Mouse (Mus musculus): ENCODE measurements at regions not wholly inside any gene's neighbourhood (a gene's known extent, or its start where the extent isn't known, plus 50 kb on each side); places are given as distances from the start of the nearest gene placed in this dataset.

DNA sequence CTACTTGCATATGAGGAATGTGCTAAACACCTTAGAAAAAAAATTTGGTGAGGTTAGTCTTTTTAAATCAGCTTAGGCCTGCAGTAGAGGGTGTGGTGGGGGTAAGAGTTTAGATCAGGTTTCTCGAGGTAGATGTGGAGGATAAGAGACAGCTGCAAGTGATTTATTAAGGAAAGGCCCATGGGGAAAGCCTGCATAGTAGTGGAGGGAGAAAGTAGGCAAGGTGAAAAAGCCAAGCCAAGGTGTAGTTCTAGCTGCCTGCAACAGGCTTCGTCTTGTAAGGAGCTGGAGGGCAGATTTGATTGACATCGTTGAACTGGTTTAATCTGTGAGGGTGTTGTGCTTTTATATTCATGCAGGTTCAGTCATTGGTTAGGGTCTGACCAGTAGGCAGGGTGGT lies 182.2 kb upstream of the Slc30a5 start:
- DNase-seq, result no peak

DNA sequence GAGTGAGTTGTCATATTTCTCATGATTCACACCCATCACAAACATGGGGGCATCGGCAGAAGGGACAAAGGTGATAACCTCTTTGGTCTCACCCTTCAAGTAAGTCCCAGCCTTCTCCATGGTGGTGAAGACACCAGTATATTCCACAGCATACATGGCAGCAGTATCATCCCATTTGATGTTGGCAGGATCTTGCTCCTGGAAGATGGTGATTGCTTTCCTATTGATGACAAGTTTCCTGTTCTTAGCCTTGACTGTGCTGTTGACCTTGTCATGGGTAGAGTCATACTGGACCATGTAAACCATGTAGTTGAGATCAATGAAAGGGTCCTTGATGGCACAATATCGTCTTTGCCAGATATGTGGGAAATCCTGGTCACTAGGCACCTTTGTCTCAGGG lies 180.4 kb upstream of the Slc30a5 start:
- no peak for DNase-seq

DNA sequence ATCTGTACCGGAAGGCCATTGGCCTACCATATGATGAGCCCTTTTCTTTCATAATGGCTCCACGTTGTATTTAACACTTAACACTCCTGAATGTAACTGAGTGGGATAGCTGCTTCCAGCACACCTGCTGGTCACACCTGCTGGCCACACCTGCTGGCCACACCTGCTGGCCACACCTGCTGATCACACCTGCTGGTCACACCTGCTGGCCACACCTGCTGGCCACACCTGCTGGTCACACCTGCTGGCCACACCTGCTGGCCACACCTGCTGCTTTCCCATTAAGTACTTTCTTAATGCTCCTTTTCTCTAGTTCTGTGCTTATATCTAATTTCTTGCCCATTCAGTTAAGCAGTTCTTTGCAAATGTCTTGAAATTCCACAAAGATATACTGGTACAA lies 157.4 kb upstream of the Slc30a5 start:
- no peak for DNase-seq

DNA sequence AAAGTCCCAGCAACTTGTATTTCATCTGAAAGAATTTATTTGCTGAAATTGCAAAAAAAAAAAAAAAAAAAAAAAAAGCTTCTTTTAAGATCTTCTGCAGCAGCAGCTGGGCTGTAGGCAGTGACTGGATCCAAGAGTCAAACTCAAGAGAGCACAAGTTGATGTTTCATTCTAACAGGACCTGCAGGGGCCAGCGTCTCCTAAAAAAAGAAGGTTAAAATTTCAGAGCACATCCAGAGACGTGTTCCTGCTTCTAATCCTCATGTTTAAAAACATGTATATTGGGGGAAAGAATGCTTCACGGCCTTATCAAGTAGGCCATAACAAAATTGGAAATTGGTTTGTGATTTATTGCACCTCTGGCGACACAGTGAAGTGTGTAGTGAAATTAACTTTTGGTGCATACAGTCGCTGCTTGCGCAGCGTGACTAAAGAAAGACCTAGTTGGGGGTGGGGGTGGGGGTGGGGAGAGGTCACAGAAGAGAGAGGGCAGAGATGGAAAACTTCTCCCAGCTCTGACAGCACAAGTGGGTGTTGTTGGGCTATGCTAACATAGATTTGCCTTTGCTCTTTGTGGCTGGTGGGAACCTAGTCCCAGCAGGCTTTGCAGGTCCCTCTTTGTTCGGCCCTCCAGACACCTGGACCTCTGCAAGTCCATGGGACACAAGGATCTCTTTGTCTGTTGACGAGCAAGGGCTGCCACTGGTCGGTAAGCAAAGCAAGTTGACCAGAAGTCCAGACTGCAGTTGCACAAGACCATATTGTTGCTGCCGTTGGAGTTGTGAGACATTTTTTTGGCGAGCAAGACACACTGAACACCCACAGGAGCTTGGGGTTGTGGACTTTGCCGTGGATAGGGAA lies 155.7 kb upstream of the Slc30a5 start:
- DNase-seq, result no peak

DNA sequence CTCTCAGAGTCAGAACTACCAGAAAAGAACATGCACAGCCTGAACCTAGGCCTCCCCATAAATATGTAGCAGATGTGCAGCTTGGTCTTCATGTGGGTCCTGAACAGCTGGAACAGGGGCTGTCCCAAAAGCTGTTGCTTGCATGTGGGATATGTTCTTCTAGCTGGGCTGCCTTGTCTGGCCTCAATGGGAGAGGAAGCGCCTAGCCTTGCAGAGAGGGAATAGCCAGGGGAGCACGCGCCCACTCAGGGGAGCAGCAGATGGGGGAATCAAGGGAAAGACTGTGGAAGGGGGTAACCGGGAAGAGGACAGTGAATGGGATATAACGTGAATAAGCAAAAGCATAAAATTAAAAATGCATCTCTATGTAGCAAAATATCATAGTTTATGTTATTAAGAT lies 154.9 kb upstream of the Slc30a5 start:
- DNase-seq, result no peak

DNA sequence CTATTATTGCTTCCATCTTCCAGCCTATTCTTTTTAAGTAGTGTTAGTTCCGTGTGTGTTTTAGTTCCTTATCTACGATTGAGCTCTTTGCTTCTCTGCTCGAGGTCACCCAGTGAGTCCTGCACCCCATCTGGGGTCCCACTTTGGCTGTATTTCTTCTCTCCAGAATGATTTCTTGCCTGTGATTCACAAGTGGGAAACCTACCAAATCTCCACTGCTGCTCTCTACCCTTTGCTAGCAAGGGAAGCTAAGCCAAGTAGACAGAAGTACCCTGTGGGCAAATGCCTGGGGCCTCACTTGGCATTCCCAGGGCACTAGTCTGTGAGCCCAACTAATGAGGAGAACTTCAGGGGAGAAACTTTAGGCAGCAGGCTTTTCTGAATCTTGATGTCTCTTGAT lies 142.5 kb upstream of the Slc30a5 start:
- no peak for DNase-seq

DNA sequence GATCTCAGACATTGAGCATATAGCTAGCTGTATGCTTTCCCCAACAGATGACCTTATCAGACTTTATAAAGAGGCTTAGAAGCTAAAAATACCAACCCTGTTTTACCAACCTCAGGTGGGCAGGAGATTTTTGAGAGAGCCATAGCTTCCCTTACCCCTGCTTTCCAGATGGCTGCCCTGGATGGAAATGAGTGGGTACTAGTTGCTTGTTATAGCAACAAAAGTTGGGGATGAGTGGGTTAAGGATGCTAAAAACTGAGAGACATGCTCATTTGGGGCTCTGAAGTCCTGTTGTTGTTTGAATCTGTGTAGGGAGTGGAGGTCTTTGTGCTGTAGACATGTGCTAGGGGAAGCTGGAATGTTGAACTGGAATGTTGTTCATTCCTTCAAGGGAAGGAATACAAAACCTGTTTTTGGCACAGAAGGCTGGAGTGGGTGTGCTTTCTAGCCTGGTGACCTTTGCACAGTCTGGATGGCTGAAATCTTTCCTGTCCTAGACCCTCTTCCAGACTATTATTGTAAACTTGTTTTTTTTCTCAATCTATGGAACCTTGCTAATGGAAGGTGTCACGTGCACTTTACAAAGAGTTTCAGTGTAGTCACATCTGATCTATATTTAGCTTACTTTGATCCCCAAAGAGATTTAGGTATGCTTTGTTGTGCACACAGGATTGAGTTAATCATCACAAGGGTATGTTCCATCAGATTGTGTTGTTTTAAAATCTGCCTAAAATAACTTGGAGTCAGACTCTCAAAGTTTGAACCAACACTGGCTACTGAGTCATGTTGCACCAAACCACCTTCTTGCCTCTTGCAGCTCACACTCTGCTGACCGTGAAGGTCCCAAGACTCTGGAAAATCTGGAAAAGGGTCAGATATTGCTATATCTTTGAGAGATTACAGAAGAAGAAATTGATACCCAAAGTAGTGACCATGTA lies 138.1 kb upstream of the Slc30a5 start:
- no peak for DNase-seq

DNA sequence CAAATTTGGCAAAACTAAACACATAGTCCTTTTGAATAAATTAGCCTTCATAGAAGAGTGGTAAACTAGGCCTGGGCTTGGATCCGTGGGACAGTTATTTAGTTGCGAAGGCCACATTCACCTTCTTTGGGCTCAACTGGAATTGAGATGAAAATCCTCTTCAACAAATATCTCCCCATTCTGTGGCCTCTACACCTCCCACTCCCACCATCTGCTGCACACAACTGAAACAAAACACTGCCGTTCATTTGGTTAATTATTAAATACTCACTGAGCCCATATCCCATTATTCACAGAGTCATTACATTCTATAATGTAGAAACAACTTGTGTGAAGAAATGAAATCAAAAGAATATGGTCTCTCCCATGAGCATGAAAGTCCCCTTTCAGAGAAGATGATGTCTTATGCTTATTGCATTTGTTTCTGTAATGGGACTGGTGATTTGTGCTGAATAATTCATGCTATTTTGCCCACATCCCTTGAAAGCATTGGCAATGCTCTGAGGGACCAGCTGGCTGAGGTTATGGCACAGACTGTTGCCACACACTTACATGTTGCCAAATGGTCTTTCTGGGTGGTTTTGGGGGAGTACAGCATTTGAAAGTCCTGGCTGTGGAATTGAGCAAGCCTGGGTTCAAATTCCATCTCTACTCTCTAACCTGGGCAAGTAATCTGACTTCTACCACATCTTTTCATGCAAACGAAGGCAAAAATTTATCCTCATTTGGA lies 129.7 kb upstream of the Slc30a5 start:
- DNase-seq, result no peak

DNA sequence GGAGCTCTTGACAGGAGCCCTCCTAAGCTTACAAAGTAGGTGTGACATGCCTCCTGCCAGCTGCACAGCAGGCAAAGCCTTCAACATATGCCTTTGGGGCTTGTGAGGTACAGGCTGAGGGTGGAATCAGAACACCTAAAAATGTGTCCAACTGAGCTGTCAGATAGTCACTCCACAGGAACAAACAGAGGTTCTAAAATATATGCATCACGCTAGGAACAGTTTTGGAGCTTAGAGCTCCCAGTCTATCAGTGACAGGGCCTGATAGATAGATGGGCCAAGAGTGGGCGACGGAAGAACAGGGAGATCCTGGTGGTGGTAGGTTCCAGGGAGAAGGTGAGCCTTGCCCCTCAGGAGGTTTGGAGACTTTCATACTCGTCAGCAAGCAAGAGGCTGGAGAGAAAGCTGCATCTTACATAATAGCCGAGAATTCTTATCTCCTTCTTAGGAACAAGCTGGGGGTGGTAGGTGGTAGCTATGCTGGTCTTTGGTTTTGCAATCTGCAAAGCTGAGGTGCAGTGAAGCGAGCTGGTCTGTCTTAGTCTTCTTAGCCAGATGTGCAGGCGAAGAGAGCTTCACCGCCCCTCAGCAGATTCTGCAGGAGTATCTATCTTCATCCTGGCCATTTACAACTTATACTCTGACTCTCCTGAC lies 121.5 kb upstream of the Slc30a5 start:
- DNase-seq, result no peak

DNA sequence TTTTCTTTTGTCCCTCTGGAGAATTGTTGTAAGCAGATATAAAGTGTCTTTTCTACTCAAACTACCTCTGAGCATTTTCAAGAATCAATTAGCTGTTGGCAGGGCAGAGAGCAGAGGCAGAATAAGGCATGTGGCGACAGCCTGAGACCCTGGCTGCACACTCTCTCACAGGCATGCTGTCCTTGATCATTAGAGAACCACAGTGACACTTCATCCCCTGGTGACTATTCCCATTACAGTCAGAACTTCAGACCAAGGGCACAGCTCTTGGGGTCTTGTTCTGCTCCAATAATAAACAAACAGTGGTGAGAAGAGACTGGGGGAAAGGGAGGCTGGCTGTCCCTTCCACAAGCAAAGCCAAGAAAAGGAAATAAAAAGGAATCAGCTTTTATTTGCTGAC lies 120.9 kb upstream of the Slc30a5 start:
- DNase-seq, result no peak

DNA sequence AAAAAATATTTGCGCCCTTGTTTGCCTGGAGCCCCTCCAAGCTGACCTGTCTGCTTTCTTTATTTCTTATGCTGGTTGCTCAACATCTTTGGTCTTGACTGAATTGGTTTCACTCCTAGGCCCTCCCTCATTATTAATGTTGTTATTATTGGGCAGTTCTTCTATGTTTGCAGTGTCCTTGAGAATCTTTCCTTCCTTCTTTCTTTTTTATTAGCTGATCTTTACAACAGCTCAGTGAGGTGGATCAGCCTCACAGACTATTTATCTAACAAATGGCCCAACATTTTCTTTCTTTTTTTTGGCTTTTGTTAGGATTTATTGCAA lies 117.9 kb upstream of the Slc30a5 start:
- no peak for DNase-seq

DNA sequence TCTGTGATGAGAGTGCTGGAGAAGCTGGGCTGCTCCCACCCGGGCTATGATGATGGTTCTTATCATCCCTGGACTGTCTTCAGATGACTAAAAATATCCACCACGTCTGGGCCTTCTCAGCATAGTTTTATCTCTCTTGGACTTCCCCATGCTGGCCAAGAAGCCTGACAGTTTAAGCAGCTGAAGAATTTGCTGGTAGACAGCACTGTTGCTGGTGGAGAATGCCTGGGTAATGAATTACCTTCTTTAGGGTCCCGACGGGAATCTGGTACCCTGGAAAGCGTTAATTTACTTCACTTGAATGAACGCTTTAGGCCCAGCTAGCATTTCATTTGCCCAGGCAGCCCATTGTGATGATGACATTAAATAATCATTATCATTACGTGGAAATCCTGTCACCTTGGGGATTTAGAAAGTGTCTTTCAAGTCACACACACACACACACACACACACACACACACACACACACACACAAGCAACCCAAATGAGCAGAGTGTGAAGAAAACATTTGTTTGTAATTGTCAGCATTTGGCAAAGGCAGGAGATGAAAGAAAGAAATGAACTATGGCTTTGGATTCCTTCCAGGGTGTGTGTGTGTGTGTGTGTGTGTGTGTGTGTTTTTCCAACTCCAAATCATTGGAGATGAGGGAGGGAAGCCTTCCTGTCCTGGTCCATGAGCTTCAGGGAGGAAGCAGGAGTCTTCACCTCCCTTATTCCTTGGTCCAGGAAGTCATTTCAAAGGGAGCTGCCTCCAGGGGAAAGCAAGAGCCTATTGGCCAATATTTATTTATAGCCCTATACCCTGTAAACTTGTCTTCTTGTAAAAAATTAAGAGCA lies 117.3 kb upstream of the Slc30a5 start:
- no peak for DNase-seq

DNA sequence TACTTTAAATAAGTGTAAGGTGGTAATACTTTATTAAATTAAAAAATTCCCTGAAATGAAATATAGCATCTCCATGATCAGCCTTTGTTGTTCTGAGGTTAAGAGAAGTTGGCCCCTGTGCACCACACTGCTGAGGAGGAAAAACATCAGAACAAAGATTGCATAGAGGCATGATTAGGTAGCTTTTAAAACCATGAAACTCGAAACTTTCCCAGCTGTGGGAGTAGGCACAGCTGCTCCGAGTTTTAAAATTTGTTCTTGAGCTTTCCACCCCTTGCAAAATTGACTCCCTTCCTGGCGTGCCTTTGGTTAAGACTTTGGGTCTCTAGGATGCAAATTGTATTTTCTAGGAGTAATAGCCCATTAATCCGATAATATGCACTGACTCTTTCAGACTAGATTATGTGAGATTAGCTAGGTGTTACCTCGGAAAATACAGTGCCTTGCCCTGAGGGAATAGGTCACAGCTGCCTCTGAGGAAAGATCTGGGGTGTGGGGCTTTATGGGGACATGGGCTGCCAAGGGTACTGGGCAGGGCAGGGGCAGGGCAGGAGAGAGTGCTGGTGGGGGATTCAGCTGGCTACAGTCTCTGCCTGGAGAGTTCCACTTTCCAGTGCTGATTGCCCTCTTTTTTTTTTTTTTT lies 110.1 kb upstream of the Slc30a5 start:
- DNase-seq, result no peak

DNA sequence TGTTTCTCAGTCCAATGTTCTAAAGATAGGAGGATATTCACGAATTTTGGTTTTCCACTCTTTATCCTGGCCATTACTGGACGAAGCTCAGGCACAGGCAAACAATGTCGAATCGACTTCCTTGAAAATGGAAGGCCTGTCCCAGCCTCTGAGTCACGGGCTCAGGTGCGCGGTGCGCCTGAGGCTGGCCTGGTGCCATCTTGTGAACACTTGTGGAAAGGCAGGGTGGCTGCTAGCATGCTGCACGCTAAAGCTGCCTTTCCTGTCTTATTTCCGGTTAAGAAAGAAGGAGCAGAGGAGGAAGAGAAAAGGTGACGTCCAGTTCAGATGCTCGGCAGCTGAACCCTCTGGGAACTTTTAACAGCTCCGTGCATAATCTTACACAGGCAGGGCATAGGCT lies 107.6 kb upstream of the Slc30a5 start:
- DNase-seq, result no peak

DNA sequence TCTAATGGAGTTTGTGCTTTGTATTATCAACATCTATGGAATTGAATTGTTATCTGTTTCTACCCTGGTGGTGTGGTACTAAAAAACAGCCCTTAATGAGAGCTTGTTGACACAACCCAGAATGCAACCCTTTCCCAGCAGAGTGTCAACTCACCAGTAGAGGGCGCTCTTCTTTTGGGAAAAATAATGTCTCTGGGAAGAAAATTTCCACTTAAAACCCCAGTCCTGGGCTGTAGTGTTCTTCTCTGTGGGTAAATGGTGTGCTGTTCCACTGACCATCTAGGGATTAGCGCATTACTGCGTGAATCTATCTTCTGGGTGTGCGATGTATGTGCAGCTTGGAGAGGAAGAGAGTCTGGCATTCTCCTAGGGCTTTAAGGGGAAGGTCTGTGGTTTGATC lies 106.5 kb upstream of the Slc30a5 start:
- no peak for DNase-seq

DNA sequence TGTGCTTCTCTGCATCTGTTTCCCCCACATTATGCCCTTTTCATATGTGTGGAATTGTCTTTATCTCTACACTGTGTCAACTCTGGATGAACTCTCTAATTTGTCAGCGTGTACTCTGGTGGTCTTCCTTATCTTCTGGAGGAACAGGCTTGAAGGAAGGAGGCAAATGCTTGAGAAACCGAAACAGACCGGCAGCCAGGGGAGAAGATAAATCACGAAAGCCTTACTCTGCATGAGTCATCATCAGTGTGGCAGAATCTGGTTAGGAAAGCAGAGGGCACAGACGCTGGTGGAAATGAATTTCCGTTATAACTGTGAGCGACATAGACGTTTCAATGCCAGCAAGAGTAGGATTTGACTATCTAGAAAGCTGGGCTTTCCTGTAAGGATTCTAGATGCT lies 100.0 kb upstream of the Slc30a5 start:
- no peak for DNase-seq

DNA sequence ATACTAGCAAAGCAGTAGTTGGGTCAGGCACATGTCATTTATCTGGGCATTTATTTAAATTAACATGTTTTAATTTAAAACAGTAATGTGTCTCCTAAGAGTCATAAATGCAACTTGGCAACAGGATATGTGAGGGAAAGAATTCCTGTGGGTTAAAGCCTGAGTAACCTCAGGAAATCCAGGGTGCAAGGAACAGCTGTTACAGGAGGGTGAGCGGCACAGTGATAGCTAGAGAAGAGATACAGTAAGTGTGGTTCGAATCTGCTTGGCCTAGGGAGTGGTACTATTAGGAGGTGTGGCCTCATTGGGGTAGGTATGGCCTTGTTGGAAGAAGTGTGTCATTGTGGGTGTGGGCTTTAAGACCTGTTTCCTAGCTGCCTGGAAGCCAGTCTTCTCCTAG lies 66.3 kb upstream of the Slc30a5 start:
- no peak for DNase-seq

DNA sequence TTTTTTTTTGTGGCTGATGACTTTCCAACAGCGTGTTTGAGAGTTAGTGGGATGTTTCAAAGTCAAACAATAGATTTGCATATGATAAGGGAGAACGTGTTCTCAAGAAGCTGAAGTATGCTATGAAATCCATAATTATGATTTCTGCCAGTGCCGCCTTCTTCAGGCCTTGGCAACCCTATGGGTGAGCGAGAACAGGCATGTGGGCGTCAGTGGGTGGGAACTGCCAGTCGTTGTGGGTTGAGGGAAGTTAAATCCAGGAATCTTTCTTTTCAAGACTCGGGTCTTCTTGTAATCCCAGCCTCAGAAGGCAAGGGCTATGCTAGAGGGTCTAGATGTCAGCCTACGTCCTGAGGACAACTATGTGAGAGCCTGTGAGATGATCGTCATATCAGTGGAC lies 60.6 kb upstream of the Slc30a5 start:
- DNase-seq, result no peak

DNA sequence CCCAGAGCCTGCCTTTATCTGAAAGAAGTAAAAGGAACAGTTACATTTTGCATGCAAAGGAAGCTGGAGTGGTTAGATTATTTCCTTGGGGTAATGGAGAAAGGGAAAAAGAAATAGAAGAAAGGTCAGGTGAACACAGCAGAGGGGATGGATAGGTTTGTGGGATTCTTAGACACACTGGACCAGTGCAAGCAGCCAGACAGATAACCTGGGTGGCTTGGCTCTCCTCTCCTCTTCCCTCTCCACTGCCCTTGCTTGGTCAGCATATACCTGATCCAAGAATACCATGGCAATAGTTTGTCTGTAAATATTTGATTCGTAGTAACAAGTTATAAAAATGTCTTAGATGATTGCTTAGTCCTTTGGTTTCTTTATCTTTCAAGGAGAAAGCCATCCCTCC lies 59.9 kb upstream of the Slc30a5 start:
- no peak for DNase-seq

DNA sequence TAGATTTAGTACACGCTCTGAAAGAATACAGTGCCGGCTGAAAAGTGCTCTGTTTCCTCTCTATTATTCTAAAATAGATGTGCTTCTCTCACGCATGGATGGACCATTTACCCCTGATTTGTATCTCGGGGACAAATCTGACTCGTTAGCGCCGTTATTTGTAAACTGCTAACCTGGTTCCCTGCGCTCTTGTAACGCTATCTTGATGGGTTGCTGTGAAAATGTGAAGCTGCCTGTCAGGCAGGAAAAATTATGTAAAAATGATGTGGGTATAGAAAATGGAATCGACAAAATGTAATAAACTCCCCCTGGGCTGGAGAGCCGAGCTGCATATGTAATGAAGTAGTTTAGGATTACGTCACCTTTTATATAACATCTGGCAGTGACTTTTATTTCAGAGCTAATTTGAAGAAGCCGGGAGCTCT lies 59.4 kb upstream of the Slc30a5 start:
- no peak for DNase-seq

DNA sequence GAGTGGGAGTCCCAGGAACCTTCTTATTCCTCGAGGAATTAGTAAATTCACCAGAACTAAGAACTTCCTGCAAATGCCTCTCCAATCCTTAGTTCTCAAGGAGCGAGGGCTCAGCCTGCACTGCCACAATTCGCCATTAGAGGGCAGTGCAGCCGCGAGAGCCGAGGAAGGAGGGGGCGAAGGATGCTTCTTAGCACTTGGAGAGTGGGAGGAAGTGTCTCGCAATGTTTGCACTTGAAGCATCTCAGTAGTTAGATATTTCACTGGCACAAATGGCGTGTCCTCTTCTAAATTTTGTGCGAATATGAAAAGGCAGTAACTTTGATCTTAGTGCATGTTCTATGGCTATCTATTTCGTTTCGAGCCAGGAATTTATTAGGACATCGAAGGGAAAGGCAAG lies 59.0 kb upstream of the Slc30a5 start:
- peak; percentile 31 for DNase-seq

Data from gastrocnemius, postnatal 25 days (tissue).